Mouse (Mus musculus) brain, embryonic 14.5 days (tissue): ENCODE results near the gene Rhob.

Experiments used
- CTCF ChIP-seq: fragments of 200-500 bp; IDR thresholded peaks from 2 replicates; pipeline ENCODE4 v1.5.1; 2012; ENCODE audit warnings: inconsistent platforms, mild to moderate bottlenecking, moderate library complexity, borderline replicate concordance; ENCODE audit not compliant: insufficient read depth, insufficient read length; ENCODE audit errors: extremely low read depth
- POLR2A ChIP-seq: fragments of 200-500 bp; IDR thresholded peaks from 2 replicates; pipeline ENCODE4 v1.6.1; 2012; ENCODE audit warnings: mild to moderate bottlenecking, inconsistent platforms, borderline replicate concordance; ENCODE audit not compliant: poor library complexity, insufficient read depth, insufficient read length, severe bottlenecking; ENCODE audit errors: extremely low read depth

DNA sequence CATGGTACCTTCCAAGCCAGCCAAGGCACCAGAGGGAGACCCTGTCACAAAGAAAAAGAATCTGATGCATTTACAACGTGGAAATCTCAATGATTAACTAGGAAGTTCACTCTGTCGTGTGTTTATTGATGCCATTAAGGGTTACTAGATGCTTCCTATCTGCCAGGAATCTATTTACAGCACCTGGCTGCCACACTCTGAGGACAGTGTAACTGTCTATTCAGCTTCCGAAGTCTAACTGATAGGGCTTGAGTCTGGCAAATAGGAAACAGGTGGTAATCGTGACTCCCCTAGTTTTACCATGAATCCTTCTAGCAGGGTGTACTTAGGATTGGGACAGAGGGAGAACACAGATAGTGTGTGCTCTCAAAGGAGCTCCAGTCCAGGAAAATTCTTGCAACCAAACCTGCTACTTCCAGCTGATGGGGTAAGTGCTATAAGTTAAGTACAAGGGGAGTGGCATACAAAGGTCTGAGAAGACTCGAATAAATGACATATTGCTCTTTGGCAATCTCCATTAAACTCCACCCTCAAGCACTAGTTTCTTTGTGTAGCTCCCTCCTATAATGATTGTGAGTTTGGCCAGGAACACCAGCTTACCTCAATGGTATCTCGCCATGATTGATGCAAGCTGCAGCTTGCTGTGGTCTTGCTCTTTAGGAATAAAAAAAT is 10.6 kb upstream of the Rhob start:
- TF ChIP-seq CTCF (no peak), POLR2A (no peak)
